Mouse (Mus musculus): Measurements from ENCODE around the gene Plxdc2.

Gene Plxdc2

GRCm38 (mm10) chr2:16414340-16414976, 58.4 kb downstream of the Plxdc2 start:
- DNase-seq (ENCODE audit: low read depth, low spot score), result no peak

- DNase-seq (ENCODE audit: low read depth, low spot score), result peak; percentile 66
Observed at GRCm38 (mm10) chr2:16439030-16439429, 82.9 kb downstream of the Plxdc2 start.

- peak; percentile 65 for DNase-seq (ENCODE audit: low read depth, low spot score)
Observed at GRCm38 (mm10) chr2:16442643-16443042, 86.5 kb downstream of the Plxdc2 start.

GRCm38 (mm10) chr2:16447936-16448335, 91.8 kb downstream of the Plxdc2 start:
- DNase-seq (ENCODE audit: low read depth, low spot score), result no peak

GRCm38 (mm10) chr2:16450838-16451665, 94.9 kb downstream of the Plxdc2 start:
- DNase-seq (ENCODE audit: low read depth, low spot score), result no peak

GRCm38 (mm10) chr2:16451666-16452009, 95.5 kb downstream of the Plxdc2 start:
- DNase-seq (ENCODE audit: low read depth, low spot score), result no peak

- DNase-seq (ENCODE audit: low read depth, low spot score), result no peak
Observed at GRCm38 (mm10) chr2:16452080-16452479, 96.0 kb downstream of the Plxdc2 start.

GRCm38 (mm10) chr2:16456264-16456780, 100.2 kb downstream of the Plxdc2 start:
- DNase-seq (ENCODE audit: low read depth, low spot score), result no peak

GRCm38 (mm10) chr2:16459490-16459889, 103.4 kb downstream of the Plxdc2 start:
- DNase-seq (ENCODE audit: low read depth, low spot score), result peak; percentile 60

GRCm38 (mm10) chr2:16470099-16470498, 114.0 kb downstream of the Plxdc2 start:
- no peak for DNase-seq (ENCODE audit: low read depth, low spot score)

GRCm38 (mm10) chr2:16483943-16484342, 127.8 kb downstream of the Plxdc2 start:
- DNase-seq (ENCODE audit: low read depth, low spot score), result peak; percentile 94

- no peak for DNase-seq (ENCODE audit: low read depth, low spot score)
Observed at GRCm38 (mm10) chr2:16485970-16486369, 129.9 kb downstream of the Plxdc2 start.

- no peak for DNase-seq (ENCODE audit: low read depth, low spot score)
Observed at GRCm38 (mm10) chr2:16491242-16491641, 135.1 kb downstream of the Plxdc2 start.

GRCm38 (mm10) chr2:16502843-16503242, 146.7 kb downstream of the Plxdc2 start:
- DNase-seq (ENCODE audit: low read depth, low spot score), result no peak

GRCm38 (mm10) chr2:16507540-16508230, 151.6 kb downstream of the Plxdc2 start:
- DNase-seq (ENCODE audit: low read depth, low spot score), result peak; percentile 52

GRCm38 (mm10) chr2:16518148-16518547, 162.0 kb downstream of the Plxdc2 start:
- DNase-seq (ENCODE audit: low read depth, low spot score), result no peak

- no peak for DNase-seq (ENCODE audit: low read depth, low spot score)
Observed at GRCm38 (mm10) chr2:16523427-16523826, 167.3 kb downstream of the Plxdc2 start.

- DNase-seq (ENCODE audit: low read depth, low spot score), result no peak
Observed at GRCm38 (mm10) chr2:16532244-16532643, 176.1 kb downstream of the Plxdc2 start.

GRCm38 (mm10) chr2:16534566-16534965, 178.5 kb downstream of the Plxdc2 start:
- no peak for DNase-seq (ENCODE audit: low read depth, low spot score)

GRCm38 (mm10) chr2:16541226-16541625, 185.1 kb downstream of the Plxdc2 start:
- peak; percentile 30 for DNase-seq (ENCODE audit: low read depth, low spot score)

- peak; percentile 56 for DNase-seq (ENCODE audit: low read depth, low spot score)
Observed at GRCm38 (mm10) chr2:16545207-16545606, 189.1 kb downstream of the Plxdc2 start.

- DNase-seq (ENCODE audit: low read depth, low spot score), result no peak
Observed at GRCm38 (mm10) chr2:16559287-16559686, 203.2 kb downstream of the Plxdc2 start.
